Mouse (Mus musculus): ENCODE measurements around the gene Grid2. TPM values are rescaled to one million over a fixed set of nuclear protein-coding genes. Genes with fewer than 3 reads are reported as not detected.
A peak's percentile ranks its signal among the peaks of the same experiment; 100 is the strongest.

The Grid2 gene
- polyA plus RNA-seq, 1 experiment from 2014 or later, result 1.9 TPM

- Histone ChIP-seq H3K9me3 (ENCODE audit: control insufficient read depth, low read length) (no peaks in the 10 kb centered on the region), H3K4me2 (no peak overlapping the region), H3K4me1 (ENCODE audit: control insufficient read depth, insufficient read depth, low read length) (no peaks in the 10 kb centered on the region), H3K9ac (ENCODE audit: low read length) (no peak overlapping the region), H3K4me3 (ENCODE audit: low read depth, low read length) (no peak overlapping the region), H3K27ac (ENCODE audit: low read depth, low read length) (no peak overlapping the region), H3K27me3 (ENCODE audit: control insufficient read depth, insufficient read depth, low read length) (no peaks in the 10 kb centered on the region), H3K36me3 (ENCODE audit: control insufficient read depth, insufficient read depth, low read length) (no peaks in the 10 kb centered on the region)
- ATAC-seq (ENCODE audit: low FRiP score) (no peak), DNase-seq (ENCODE audit: low spot score, missing footprints) (no peak)
- WGBS, result 81% methylated on average over 3 of the region's 3 CpGs
These were observed 1298.0 kb downstream of the Grid2 start for GRCm38 (mm10) chr6:64553645-64554044.

DNA sequence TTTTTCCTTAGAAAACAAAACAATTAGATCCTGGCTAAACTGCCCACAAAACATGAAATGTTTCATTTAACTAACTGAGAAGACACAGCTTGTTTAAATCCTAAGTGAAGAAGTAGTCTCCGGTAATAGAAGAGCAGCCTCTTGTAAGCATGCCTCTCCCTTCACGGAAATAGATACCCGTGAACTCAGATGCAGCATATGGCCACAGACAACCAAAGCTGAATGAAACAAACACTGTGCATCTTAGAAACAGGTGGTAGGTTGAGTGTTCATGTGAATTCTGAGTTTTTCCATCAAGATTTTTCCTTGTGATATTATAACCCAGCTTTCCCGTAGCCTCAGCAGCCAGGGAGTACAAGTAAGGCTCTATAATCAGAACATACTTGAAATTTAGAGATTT lies 1299.5 kb downstream of the Grid2 start:
- Histone ChIP-seq H3K4me1 (ENCODE audit: control insufficient read depth, insufficient read depth, low read length) (no peaks in the 10 kb centered on the region), H3K9me3 (ENCODE audit: control insufficient read depth, low read length) (no peaks in the 10 kb centered on the region), H3K27ac (ENCODE audit: low read depth, low read length) (no peak overlapping the region), H3K4me2 (no peak overlapping the region), H3K9ac (ENCODE audit: low read length) (no peak overlapping the region), H3K27me3 (ENCODE audit: control insufficient read depth, insufficient read depth, low read length) (no peaks in the 10 kb centered on the region), H3K36me3 (ENCODE audit: control insufficient read depth, insufficient read depth, low read length) (no peaks in the 10 kb centered on the region), H3K4me3 (ENCODE audit: low read depth, low read length) (no peak overlapping the region)
- WGBS, result 90% methylated on average over 4 of the region's 4 CpGs
- DNase-seq (ENCODE audit: low spot score, missing footprints) (no peak), ATAC-seq (ENCODE audit: low FRiP score) (no peak)

DNA sequence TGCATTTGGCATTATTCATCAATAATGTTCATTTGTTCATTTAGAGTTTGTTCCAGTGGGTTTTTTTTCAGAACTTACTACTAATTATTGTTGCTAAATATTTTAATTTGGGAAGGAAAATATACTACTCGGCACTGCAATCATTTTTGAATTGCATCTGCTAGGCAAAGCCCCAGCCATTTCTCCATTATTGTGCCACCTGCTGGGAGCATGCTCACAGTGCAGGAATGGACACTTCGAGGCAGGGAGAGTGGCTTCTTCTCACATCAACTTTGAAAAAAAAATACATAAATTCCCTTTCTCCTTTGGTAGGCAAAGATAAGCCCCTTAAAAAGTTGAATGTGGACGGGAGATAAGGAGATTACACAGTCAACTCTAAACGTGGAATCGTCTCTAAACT lies 1312.9 kb downstream of the Grid2 start:
- Histone ChIP-seq H3K4me3 (ENCODE audit: low read depth, low read length) (no peak overlapping the region), H3K36me3 (ENCODE audit: control insufficient read depth, insufficient read depth, low read length) (no peaks in the 10 kb centered on the region), H3K9ac (ENCODE audit: low read length) (no peak overlapping the region), H3K4me2 (no peak overlapping the region), H3K4me1 (ENCODE audit: control insufficient read depth, insufficient read depth, low read length) (no peaks in the 10 kb centered on the region), H3K27ac (ENCODE audit: low read depth, low read length) (no peak overlapping the region), H3K9me3 (ENCODE audit: control insufficient read depth, low read length) (no peaks in the 10 kb centered on the region), H3K27me3 (ENCODE audit: control insufficient read depth, insufficient read depth, low read length) (no peaks in the 10 kb centered on the region)
- 72% methylated on average over 5 of the region's 5 CpGs for WGBS
- ATAC-seq (ENCODE audit: low FRiP score) (no peak), DNase-seq (ENCODE audit: low spot score, missing footprints) (peak; percentile 83)

- Histone ChIP-seq H3K27ac (ENCODE audit: low read depth, low read length) (no peak overlapping the region), H3K36me3 (ENCODE audit: control insufficient read depth, insufficient read depth, low read length) (no peaks in the 10 kb centered on the region), H3K4me1 (ENCODE audit: control insufficient read depth, insufficient read depth, low read length) (no peaks in the 10 kb centered on the region), H3K4me3 (ENCODE audit: low read depth, low read length) (no peak overlapping the region), H3K9ac (ENCODE audit: low read length) (no peak overlapping the region), H3K27me3 (ENCODE audit: control insufficient read depth, insufficient read depth, low read length) (no peaks in the 10 kb centered on the region), H3K4me2 (no peak overlapping the region), H3K9me3 (ENCODE audit: control insufficient read depth, low read length) (no peaks in the 10 kb centered on the region)
- whole genome bisulfite sequencing, result 73% methylated on average over 3 of the region's 3 CpGs
- no peak for ATAC-seq (ENCODE audit: low FRiP score)
- no peak for DNase-seq (ENCODE audit: low spot score, missing footprints)
These were observed 1325.7 kb downstream of the Grid2 start for GRCm38 (mm10) chr6:64581338-64581737.

DNA sequence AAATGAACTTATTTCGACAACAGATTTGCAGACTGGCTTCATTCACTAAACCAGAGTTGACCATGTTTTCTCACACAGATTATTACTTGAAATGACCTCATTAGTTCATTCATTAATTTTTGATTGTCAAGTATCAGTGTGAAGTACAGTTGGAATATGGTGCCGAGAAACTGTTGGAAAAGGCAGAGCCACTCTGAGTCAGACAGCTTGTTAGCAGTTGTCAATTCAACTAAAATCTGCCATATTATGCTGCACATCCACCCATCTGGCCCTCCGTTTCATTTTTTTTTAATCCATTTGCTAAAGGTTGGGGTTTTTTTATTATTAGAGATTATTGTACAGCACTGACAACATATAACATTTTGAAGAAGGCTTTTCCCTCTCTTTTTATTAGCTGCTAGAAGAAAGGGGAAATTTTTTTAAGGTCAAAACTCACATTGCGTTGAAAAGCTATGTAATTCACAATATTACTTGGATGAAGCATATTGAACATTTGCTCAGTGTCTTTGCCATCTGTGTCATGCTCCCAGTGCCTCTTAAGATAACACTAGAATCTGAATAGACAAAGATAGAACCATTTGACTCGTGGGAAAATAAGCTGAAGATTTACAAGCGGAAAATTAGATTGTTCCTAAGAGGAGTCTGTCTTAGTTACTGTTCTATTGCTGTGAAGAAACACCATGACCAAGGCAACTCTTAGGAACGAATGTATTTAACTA lies 1333.0 kb downstream of the Grid2 start:
- no peak for DNase-seq (ENCODE audit: low spot score, missing footprints)
- H3K4me3 ChIP-seq (ENCODE audit: low read depth, low read length), result no peak overlapping the region
- no peak overlapping the region for H3K27ac ChIP-seq (ENCODE audit: low read depth, low read length)
- H3K4me2 ChIP-seq, result no peak overlapping the region
- WGBS, result 75% methylated on average over 7 of the region's 7 CpGs
- no peaks in the 10 kb centered on the region for H3K9me3 ChIP-seq (ENCODE audit: control insufficient read depth, low read length)
- H3K4me1 ChIP-seq (ENCODE audit: control insufficient read depth, insufficient read depth, low read length), result no peaks in the 10 kb centered on the region
- H3K36me3 ChIP-seq (ENCODE audit: control insufficient read depth, insufficient read depth, low read length), result no peaks in the 10 kb centered on the region
- no peak for ATAC-seq (ENCODE audit: low FRiP score)
- H3K27me3 ChIP-seq (ENCODE audit: control insufficient read depth, insufficient read depth, low read length), result no peaks in the 10 kb centered on the region
- H3K9ac ChIP-seq (ENCODE audit: low read length), result no peak overlapping the region

- no peak overlapping the region for H3K9ac ChIP-seq (ENCODE audit: low read length)
- DNase-seq (ENCODE audit: low spot score, missing footprints) (peak; percentile 84), ATAC-seq (ENCODE audit: low FRiP score) (no peak)
- no peaks in the 10 kb centered on the region for H3K36me3 ChIP-seq (ENCODE audit: control insufficient read depth, insufficient read depth, low read length)
- no peaks in the 10 kb centered on the region for H3K9me3 ChIP-seq (ENCODE audit: control insufficient read depth, low read length)
- H3K4me3 ChIP-seq (ENCODE audit: low read depth, low read length), result no peak overlapping the region
- H3K4me1 ChIP-seq (ENCODE audit: control insufficient read depth, insufficient read depth, low read length), result peaks cover 6% of the 10 kb centered on the region; the same call in 1 of the 2 replicates
- no peak overlapping the region for H3K4me2 ChIP-seq
- H3K27ac ChIP-seq (ENCODE audit: low read depth, low read length), result no peak overlapping the region
- 74% methylated on average over 7 of the region's 7 CpGs for WGBS
- no peaks in the 10 kb centered on the region for H3K27me3 ChIP-seq (ENCODE audit: control insufficient read depth, insufficient read depth, low read length)
These were observed 1340.6 kb downstream of the Grid2 start for GRCm38 (mm10) chr6:64596261-64596660.

DNA sequence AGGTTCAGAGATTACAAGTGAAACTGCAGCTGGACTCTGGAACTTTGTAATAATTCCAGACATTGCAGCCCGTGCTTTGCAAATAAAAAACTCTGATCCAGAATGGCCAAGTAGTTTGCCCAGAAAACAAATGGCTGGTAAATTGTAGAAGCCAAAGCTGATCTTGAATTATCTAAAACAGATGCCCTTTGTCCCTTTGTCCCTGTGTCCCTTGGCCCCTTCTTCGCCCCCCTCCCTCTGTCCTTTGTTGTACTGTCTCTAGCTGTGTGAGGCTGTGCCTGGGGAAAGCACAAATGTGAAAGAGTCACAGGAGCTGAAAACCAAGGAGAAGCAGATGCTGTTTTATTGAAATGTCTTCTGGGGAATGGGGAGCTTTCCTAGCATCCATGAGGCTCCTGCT lies 1341.2 kb downstream of the Grid2 start:
- 25% methylated on average over 2 of the region's 2 CpGs for WGBS
- H3K27ac ChIP-seq (ENCODE audit: low read depth, low read length), result 0 out of 2 replicates have a peak overlapping the region, but pooled peaks have one; percentile 9

DNA sequence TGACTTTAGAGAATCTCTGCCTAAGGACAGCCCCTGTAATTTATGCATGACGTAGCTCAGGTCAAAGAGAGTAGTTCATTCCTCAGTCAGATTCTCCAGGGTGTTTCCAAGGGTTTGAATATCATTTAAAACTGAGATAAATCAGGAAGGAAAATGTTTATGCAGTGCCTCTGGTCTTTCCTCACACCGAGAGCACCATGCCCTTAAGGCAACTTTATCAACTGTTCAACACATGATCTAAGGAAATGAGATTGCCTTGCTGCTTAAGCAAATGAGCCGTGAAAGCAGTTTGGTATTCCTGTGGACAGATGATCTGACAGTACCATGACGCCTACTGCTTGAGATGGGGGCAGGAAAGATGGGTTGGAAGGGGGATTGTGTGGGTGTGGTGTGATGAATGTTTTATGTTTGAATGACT lies 1342.5 kb downstream of the Grid2 start:
- no peak overlapping the region for H3K27ac ChIP-seq (ENCODE audit: low read depth, low read length)
- H3K9ac ChIP-seq (ENCODE audit: low read length), result no peak overlapping the region
- H3K27me3 ChIP-seq (ENCODE audit: control insufficient read depth, insufficient read depth, low read length), result no peaks in the 10 kb centered on the region
- H3K9me3 ChIP-seq (ENCODE audit: control insufficient read depth, low read length), result no peaks in the 10 kb centered on the region
- no peak overlapping the region for H3K4me3 ChIP-seq (ENCODE audit: low read depth, low read length)
- H3K4me2 ChIP-seq, result no peak overlapping the region
- WGBS, result 24% methylated on average over 4 of the region's 4 CpGs
- ATAC-seq (ENCODE audit: low FRiP score) (peak; percentile 62), DNase-seq (ENCODE audit: low spot score, missing footprints) (no peak)
- no peaks in the 10 kb centered on the region for H3K36me3 ChIP-seq (ENCODE audit: control insufficient read depth, insufficient read depth, low read length)
- H3K4me1 ChIP-seq (ENCODE audit: control insufficient read depth, insufficient read depth, low read length), result peaks cover 6% of the 10 kb centered on the region; the same call in 1 of the 2 replicates

More for the DNA sequence above, 1341.2 kb downstream of the Grid2 start:
- H3K4me3 ChIP-seq (ENCODE audit: low read depth, low read length), result no peak overlapping the region
- H3K4me2 ChIP-seq, result no peak overlapping the region
- ATAC-seq (ENCODE audit: low FRiP score) (peak; percentile 80), DNase-seq (ENCODE audit: low spot score, missing footprints) (peak; percentile 86)
- no peaks in the 10 kb centered on the region for H3K36me3 ChIP-seq (ENCODE audit: control insufficient read depth, insufficient read depth, low read length)
- no peaks in the 10 kb centered on the region for H3K27me3 ChIP-seq (ENCODE audit: control insufficient read depth, insufficient read depth, low read length)
- H3K9ac ChIP-seq (ENCODE audit: low read length), result peak overlapping the region; percentile 12; the same call in 1 of the 2 replicates
- H3K4me1 ChIP-seq (ENCODE audit: control insufficient read depth, insufficient read depth, low read length), result peaks cover 6% of the 10 kb centered on the region; the same call in 1 of the 2 replicates
- H3K9me3 ChIP-seq (ENCODE audit: control insufficient read depth, low read length), result no peaks in the 10 kb centered on the region

DNA sequence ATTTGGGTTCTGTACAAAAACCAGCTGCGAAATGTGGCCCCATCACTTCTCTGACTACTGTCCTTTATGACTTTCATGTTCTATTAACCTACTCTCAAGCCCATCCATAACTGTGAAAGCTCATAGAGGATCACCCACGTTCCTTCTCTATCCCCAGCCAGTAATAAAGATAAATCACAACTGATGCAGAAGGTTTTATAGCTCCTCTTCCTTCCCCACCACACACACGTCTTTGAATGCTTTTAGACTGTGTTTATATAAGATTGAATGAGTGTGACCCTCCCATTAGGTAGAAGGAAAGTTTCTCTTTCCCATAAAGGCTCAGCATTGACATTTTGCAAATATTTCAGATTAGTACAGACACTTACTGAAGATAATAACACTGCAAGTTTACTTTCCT lies 1350.1 kb downstream of the Grid2 start:
- DNase-seq (ENCODE audit: low spot score, missing footprints), result no peak
- no peaks in the 10 kb centered on the region for H3K36me3 ChIP-seq (ENCODE audit: control insufficient read depth, insufficient read depth, low read length)
- no peak for ATAC-seq (ENCODE audit: low FRiP score)
- H3K9ac ChIP-seq (ENCODE audit: low read length), result no peak overlapping the region
- 78% methylated on average over 3 of the region's 3 CpGs for WGBS
- no peak overlapping the region for H3K4me2 ChIP-seq
- no peaks in the 10 kb centered on the region for H3K4me1 ChIP-seq (ENCODE audit: control insufficient read depth, insufficient read depth, low read length)
- H3K4me3 ChIP-seq (ENCODE audit: low read depth, low read length), result no peak overlapping the region
- no peaks in the 10 kb centered on the region for H3K27me3 ChIP-seq (ENCODE audit: control insufficient read depth, insufficient read depth, low read length)
- H3K27ac ChIP-seq (ENCODE audit: low read depth, low read length), result no peak overlapping the region
- H3K9me3 ChIP-seq (ENCODE audit: control insufficient read depth, low read length), result no peaks in the 10 kb centered on the region

Data from midbrain, embryonic 11.5 days (tissue).